Mouse (Mus musculus) embryonic stem cell, embryonic (primary cell): ENCODE data around the gene Slc27a3.

ENCODE experiments used
- CTCF ChIA-PET, 4 experiments: fragments of 300-600 bp in 2 of 4; fragments of 350-600 bp in 2 of 4; sonication (Branson Sonifier 250); formaldehyde crosslinking; loops; one replicate each; lab custom pipeline; 2022; ENCODE audit warnings: inconsistent platforms in 2 of 4; lab: Charles Lee
- POLR2A ChIA-PET, 4 experiments: fragments of 300-600 bp in 2 of 4; fragments of 350-600 bp in 2 of 4; sonication (Branson Sonifier 250); formaldehyde crosslinking; loops; one replicate each; lab custom pipeline; 2022; ENCODE audit warnings: antibody characterized with exemption in 4 of 4, inconsistent platforms in 1 of 4; lab: Charles Lee

The Slc27a3 gene

DNA sequence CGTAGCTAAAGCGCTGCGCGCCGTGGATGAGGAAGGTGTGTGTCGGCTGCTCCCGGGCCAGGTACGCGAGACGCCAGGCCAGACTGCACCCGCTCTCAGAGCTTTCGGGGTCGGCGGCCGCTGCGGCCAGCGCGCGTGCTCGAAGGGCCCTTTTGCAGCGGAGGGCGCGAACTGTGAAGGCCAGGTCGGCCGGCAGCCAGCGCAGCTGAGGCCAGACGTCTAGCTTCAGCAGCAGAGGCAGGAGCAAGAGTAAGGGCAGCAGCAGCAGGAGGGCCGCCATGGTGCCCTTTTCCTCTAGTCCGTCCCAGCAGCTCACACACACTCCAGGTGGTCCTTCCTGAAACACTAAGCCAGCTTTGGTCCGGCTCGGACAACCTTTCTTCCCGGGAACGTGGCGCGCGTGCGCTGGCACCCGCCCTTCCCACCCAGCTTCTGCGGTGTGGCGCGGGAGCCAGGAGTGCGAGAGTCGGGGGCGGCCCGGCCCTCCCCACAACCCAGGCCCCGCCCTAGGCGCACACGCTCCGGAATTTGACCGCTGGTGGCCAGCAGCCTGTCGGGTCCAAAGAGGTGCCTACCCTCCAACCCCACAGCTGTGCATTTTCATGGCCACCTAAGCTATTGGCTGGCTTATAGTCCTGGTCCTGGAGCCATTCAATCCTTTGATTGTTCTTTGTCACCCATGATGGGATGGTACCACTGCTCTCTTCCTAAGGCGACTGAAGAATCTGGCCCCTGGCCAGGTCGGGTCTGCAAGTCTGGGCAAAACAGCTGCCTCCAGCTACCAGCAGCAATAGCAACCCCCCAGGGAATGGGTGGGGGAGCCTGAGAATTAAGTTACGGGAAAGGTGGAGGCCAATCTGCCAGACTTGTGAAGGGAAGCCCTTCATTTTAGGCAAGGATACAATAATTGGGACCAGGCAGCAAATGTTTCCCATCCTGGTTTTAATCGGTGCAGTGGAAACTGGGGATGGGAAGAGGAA, at the start of gene Slc27a3:
Slc27a3 (minus strand) TSS at position 428 of the 980 bp plus-strand sequence.
- POLR2A ChIA-PET: interaction anchor here (0.5 to 6.5 kb wide), 80 partner anchors 8 to 391 kb away, joined by 3 to 31 read pairs (median 5); partner anchors contain the start of genes Ints3 (in 3 of the 4), Snapin (in 3 of the 4), Dennd4b (in 2 of the 4) and Gatad2b (in 2 of the 4)

DNA sequence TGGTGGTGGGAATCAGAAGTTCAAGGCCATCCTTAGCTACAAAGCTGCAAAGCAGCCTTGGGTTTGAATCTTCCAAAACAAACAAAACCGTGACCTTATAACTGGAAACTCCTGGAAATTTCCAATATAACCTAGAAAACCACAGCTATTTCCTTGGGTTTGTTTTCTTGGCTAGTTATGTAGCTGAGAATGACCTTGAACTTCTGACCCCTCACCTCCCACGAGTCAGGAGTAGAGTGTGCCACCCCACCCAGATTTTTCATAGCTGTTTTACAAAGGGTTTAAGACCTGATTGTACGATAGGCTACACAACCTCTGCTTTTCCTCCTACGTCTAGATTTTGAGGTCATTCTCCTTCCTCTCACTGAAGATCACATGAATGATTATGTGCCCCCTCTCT, 47.4 kb upstream of the Slc27a3 start:
- POLR2A ChIA-PET: interaction anchor here (0.5 to 14.1 kb wide), 40 partner anchors 9 to 205 kb away, joined by 3 to 317 read pairs (median 6); partner anchors contain the start of genes Chtop (in 2 of the 4), Slc27a3 (in 2 of the 4), Gatad2b (in 1 of the 4) and Jtb (in 1 of the 4)
- CTCF ChIA-PET: interaction anchor here in 2 of 4 experiments (0.5 to 2.1 kb wide), 4 partner anchors 25 to 189 kb away, joined by 3 to 5 read pairs (median 3); partner anchors contain the start of genes Slc39a1 (in 1 of the 2) and Snapin (in 1 of the 2)

More for the DNA sequence above, at the start of gene Slc27a3:
- CTCF ChIA-PET: interaction anchor here (0.6 to 2.9 kb wide), 23 partner anchors 10 to 364 kb away, joined by 3 to 19 read pairs (median 4); partner anchors contain the start of genes Slc39a1 (in 1 of the 4) and Snapin (in 1 of the 4)

DNA sequence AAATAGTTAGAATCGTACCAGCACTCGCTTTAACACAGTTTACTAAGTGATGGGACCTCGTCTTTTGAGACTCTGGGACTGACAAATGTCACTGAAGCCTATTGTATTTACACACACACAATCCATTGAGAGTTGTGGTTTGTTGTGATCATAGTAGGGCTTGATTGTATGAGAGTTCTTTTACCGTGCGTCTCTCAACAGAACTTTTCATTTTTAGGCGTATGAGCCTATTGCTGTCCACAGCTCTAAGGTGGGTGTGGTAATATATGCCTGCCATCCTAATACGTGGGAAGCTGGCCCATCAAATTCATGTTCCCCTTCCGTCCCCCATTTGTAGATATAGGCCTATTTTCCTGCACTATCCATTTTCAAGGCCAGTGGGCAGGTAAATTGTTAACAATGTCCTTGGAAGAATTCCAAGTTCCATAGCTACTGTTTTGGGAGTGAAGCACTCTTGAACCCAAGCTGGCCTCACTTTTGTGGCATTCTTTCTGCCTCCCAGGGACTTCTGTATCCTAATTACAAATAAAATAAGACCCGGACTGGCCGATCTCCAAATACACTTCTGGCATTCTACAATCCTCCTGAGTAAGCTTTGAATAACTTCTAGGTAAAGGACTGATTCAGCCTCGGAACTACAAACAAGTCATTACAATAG, 44.5 kb upstream of the Slc27a3 start:
- CTCF ChIA-PET: interaction anchor here (0.5 to 1.2 kb wide), 11 partner anchors 14 to 1117 kb away, joined by 3 to 5 read pairs (median 4); no protein-coding TSS in a partner anchor
- POLR2A ChIA-PET: interaction anchor here (0.6 to 14.1 kb wide), 62 partner anchors 9 to 335 kb away, joined by 3 to 317 read pairs (median 5); partner anchors contain the start of genes Slc27a3 (in 3 of the 4), Gatad2b (in 2 of the 4), Jtb (in 2 of the 4) and Slc39a1 (in 2 of the 4)

DNA sequence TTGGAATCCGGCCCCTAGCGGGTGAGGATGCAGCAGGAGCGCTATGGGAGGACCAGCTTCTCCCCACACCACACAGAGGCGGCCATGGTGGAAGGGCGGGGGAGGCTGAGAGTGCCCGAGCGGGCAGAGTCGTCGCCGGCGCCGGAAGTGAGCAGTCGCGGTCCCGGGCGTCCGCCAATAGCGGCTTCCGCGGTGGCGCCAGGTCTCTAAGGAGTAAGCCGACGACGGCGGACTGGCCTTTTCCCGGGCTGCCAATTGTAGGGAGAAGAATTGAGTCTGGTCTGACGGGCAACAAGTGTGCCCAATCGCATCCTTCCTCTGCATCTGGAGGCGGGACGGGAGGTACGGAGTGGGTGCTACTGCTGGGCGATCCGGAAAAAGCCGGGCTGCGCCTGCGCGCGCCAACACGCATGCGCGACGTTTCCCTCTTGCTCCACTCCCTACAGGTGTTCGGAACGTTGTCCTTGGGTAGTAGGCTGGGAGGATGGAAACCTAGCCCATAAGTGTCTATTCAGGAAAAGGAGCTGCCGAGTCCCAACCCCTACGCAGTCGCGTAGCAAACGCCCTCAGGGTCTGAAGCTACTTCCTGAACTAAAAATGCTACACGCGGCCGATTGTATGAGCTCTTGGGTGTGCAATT, 43.8 kb upstream of the Slc27a3 start, which contains the start of gene Ints3:
Ints3 (minus strand) TSS at position 242 of the 640 bp plus-strand sequence.
- ChIA-PET POLR2A (interaction anchor here (0.6 to 14.1 kb wide), 61 partner anchors 8 to 335 kb away, joined by 3 to 317 read pairs (median 5); partner anchors contain the start of genes Slc27a3 (in 3 of the 4), Gatad2b (in 2 of the 4), Jtb (in 2 of the 4) and Slc39a1 (in 2 of the 4)), CTCF (interaction anchor here in 3 of 4 experiments (0.5 to 1.2 kb wide), 8 partner anchors 13 to 1116 kb away, joined by 3 to 5 read pairs (median 3); no protein-coding TSS in a partner anchor)

DNA sequence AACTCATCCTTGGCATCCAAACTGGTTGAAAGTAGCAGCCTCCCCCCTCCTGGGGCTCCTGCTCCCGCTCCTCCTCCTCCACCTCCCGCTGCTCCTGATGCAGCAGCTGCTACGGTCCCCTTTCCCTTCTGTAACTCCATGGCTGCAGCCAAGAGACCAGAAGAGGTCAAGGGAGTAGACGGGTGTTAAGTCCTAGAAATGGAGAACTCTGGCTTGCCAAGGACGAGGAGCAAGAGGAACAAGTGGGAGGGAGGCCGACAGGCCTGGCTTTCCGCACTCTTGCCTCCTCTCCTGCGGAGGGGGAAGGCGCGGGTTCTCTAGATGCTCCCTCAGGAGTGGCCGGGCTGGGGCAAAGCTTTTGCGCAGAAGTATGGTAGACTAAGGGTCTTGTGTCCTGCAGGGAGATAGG, 43.1 kb upstream of the Slc27a3 start:
- CTCF ChIA-PET: interaction anchor here in 1 of 4 experiments (1.1 kb wide), 1 partner anchor 20 kb away, joined by 3 read pairs; no protein-coding TSS in a partner anchor

DNA sequence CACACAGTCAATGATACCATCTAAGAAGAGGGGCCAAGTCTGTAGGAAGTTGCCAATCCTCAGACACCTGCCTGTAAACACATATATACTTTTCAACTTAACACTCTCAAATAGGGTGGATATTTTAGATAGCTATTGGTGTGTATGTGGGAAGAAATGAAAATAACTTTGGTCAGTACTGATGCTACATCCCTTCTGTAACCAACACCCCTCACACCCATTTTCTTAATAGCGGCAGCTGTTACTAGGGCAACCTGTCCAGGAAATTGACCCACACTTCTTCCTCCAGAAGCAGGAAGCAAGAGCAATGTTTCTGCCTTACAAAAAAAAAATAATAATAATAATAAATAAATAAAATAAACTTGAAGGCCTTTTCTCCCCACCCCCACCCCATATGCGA, 42.6 kb upstream of the Slc27a3 start:
- POLR2A ChIA-PET: interaction anchor here in 3 of 4 experiments (0.7 to 14.1 kb wide), 15 partner anchors 8 to 194 kb away, joined by 3 to 317 read pairs (median 15); partner anchors contain the start of genes Gatad2b (in 1 of the 3) and Slc39a1 (in 1 of the 3)

More for the DNA sequence above, 43.1 kb upstream of the Slc27a3 start:
- POLR2A ChIA-PET: interaction anchor here (0.7 to 14.1 kb wide), 32 partner anchors 8 to 334 kb away, joined by 3 to 317 read pairs (median 7); partner anchors contain the start of genes Gatad2b (in 1 of the 4), Slc27a3 (in 1 of the 4) and Slc39a1 (in 1 of the 4)

DNA sequence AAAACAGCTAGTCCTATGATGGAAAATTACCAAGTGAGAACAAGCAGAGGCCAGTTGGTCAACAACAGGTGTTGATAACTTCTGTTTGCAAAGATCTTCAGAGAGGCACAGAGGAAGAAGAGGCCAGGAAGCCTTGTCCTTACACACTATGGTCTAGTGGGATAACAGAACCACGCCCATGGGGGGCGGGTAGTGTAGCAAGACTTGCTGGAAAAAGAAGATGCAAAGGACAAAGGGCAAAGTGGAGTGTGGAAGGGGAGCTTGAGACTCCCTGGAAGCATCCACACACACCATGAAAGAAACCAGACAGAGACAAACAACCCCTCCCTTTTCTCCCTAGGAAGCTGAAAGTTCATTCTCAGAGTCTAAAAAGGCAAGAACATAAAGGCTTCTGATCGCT, 39.8 kb upstream of the Slc27a3 start:
- ChIA-PET POLR2A (interaction anchor here in 3 of 4 experiments (0.9 to 14.1 kb wide), 11 partner anchors 9 to 181 kb away, joined by 3 to 317 read pairs (median 4); partner anchors contain the start of genes Slc27a3 (in 1 of the 3) and Slc39a1 (in 1 of the 3)), CTCF (interaction anchor here in 2 of 4 experiments (0.9 to 1.7 kb wide), 2 partner anchors 17 kb away, joined by 3 to 6 read pairs; no protein-coding TSS in a partner anchor)

More for the DNA sequence above, 42.6 kb upstream of the Slc27a3 start:
- CTCF ChIA-PET: interaction anchor here in 2 of 4 experiments (0.7 to 1.1 kb wide), 2 partner anchors 18 to 20 kb away, joined by 3 read pairs; no protein-coding TSS in a partner anchor

DNA sequence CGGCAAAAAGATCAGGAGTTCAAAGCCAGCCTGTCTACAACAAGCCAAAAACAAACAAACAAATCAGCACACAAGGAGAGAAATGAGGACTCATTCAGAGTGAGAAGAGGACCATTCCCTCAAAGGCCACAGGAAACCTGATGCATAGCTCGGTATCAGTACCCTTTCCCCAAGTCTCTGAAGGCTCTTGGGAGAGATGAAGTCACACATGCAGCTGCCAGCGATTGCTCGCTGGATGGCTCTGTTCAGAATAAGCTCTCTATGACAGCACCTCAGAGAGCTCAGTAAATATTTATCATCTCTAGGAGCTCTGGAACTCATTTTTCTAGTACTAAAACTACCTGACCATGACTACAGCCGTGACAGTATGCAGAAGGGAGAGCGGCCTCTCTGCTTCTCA, 38.4 kb upstream of the Slc27a3 start:
- POLR2A ChIA-PET: interaction anchor here in 3 of 4 experiments (0.8 to 14.1 kb wide), 8 partner anchors 9 to 180 kb away, joined by 3 to 317 read pairs (median 6); partner anchors contain the start of genes Slc27a3 (in 1 of the 3) and Slc39a1 (in 1 of the 3)
- CTCF ChIA-PET: interaction anchor here in 1 of 4 experiments (0.6 kb wide), 1 partner anchor 80 kb away, joined by 7 read pairs; no protein-coding TSS in a partner anchor

DNA sequence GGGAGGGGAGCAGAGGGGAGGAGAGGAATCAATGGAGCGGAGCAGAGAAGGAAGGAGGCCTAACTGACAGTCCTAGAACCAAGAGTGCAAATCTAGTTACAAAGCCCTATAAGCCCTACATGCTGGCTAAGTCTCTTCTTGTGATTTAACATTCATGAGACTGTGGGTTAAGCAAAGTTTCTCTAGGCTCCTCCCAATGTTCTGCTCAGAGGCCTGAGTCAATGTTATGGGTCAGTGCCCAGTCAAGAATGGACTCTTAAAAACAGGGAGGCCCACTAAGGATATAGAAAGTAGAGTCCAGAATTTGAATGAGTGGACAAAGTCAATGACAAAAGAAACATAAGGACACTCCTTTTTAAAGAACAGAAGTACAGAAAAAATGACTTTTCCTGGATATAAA, 37.8 kb upstream of the Slc27a3 start:
- ChIA-PET CTCF (interaction anchor here (0.6 to 2.2 kb wide), 5 partner anchors 15 to 98 kb away, joined by 3 to 8 read pairs (median 4); no protein-coding TSS in a partner anchor), POLR2A (interaction anchor here in 3 of 4 experiments (0.7 to 14.1 kb wide), 16 partner anchors 10 to 85 kb away, joined by 3 to 317 read pairs (median 8); partner anchors contain the start of gene Slc27a3 (in 2 of the 3))

DNA sequence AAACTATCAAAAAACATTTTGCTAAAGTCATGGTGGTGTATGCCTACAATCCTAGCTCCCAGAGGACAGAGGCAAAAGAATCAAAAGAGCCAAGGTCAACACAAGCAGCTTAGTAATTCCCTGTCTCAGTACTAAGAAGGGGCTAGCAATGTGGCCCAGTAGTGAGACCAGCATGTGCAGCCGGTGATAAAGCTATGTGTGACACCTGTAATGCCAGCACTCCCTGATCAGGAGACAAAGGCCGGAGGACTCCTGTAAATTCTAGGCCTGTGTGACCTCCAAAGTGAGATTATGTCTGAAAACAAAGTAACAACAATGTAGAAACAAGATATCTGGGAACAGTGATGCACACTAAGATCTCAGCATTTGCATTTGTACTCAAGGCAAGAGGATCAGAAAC, 35.8 kb upstream of the Slc27a3 start:
- CTCF ChIA-PET: interaction anchor here in 2 of 4 experiments (0.6 to 2.2 kb wide), 6 partner anchors 11 to 201 kb away, joined by 3 to 8 read pairs (median 4); partner anchors contain the start of gene Snapin (in 1 of the 2)
- POLR2A ChIA-PET: interaction anchor here in 3 of 4 experiments (0.5 to 7.6 kb wide), 30 partner anchors 8 to 239 kb away, joined by 3 to 63 read pairs (median 9); partner anchors contain the start of genes Ints3 (in 3 of the 3), Chtop (in 1 of the 3), Gatad2b (in 1 of the 3) and S100a1 (in 1 of the 3)

DNA sequence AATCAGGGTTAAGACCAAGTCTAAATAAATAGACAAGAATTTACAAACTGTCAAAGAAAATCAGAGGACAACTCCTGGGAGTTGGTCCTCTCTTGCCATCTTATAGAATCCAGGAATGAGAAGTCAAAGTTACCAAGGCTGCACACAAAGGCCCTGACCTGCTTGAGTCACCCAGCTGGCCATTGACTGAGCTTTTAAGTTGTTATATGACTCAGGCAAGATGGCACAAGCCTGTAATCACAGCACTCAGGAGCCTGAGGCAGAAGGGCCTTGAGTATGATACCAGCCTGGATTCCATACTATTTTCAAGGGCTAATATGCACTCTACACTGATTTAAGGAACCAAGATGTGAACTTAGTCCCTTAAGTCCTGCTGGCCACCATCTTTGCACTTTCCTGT, 33.8 kb upstream of the Slc27a3 start:
- ChIA-PET POLR2A (interaction anchor here in 3 of 4 experiments (1.1 to 7.6 kb wide), 14 partner anchors 10 to 90 kb away, joined by 3 to 63 read pairs (median 17); partner anchors contain the start of genes Ints3 (in 3 of the 3), S100a1 (in 1 of the 3), S100a13 (in 1 of the 3) and Slc27a3 (in 1 of the 3)), CTCF (interaction anchor here in 3 of 4 experiments (0.6 to 1.8 kb wide), 4 partner anchors 10 to 43 kb away, joined by 3 to 6 read pairs (median 4); no protein-coding TSS in a partner anchor)

DNA sequence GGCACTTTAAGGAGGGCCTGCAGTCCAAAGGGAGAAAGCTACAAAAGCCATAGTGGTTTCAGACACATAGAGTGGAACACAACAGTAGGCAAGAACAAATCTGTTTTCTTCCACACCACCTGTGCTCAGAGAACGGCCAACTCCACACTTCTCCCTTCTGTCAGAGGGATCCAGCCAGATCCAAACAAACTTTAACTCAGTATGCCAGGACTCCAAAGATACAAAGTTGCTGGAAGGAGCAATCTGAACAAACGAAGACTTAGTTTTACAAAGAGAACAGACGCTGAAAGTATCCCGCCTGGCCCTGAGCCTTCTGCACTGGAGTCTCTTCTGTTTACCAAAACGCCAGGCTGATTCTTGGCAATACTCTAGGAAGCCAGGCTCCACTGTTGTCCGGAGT, 31.0 kb upstream of the Slc27a3 start:
- ChIA-PET POLR2A (interaction anchor here in 3 of 4 experiments (0.6 to 7.6 kb wide), 15 partner anchors 12 to 93 kb away, joined by 3 to 63 read pairs (median 4); partner anchors contain the start of gene Ints3 (in 1 of the 3)), CTCF (interaction anchor here in 3 of 4 experiments (0.6 to 0.9 kb wide), 3 partner anchors 13 to 47 kb away, joined by 3 to 4 read pairs (median 3); no protein-coding TSS in a partner anchor)

DNA sequence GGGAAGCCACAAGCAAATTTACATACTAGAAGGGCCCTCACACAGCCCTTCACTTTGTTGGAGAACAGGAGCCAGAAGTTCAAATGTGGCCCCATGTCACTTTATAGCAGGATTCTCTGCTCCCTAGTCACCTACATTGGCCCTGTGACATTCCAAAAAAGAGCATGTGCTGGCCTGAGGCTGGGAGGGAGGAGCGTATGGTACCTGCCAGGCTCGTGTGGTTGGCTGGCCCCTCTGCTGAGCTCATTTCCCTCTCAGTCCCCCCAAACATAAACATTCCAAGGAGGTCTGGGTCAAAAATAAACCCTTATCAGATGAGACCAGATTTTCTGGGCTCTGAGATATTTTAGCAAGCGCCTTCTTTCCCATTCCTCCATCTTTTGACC, 23.3 kb upstream of the Slc27a3 start:
- CTCF ChIA-PET: interaction anchor here (0.5 to 2.3 kb wide), 79 partner anchors 9 to 297 kb away, joined by 3 to 47 read pairs (median 4); partner anchors contain the start of genes Npr1 (in 2 of the 4), Slc27a3 (in 2 of the 4), Gatad2b (in 1 of the 4) and S100a7a (in 1 of the 4)
- POLR2A ChIA-PET: interaction anchor here (0.9 to 5.8 kb wide), 45 partner anchors 9 to 201 kb away, joined by 3 to 33 read pairs (median 4); partner anchors contain the start of genes Slc27a3 (in 3 of the 4), Ints3 (in 2 of the 4), Chtop (in 1 of the 4) and Creb3l4 (in 1 of the 4)

DNA sequence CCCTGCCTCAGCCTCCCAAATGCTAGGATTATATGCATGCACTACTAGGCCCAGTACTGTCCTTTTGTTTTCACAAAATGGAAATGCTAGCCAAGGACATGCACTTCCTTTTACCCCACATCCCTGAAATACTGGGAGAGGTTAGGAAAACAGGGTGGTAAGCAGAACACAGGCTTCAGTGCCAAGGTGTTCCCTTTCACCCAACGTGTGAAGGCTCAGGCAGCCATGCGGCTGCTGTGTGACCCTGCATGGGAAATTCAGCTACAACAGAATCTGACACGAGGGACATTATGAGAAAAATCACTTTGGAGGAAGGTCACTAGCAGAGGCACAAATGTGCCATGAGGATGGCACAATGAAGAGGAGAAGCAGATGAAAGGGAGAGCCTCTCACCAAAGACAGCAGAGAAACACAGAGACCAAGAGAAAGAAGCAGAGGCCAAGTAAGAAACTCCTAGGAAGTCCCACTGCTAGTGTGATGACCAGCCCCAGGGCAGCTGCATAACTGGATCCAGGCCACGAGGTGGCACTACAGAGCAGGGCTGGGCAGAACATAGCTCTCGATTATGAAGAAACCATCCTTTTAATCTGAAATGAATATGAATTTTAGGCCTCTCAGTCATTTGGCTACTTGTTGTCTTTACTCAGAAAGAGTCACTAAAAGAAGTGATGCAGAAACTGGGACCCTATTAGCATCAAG, 22.7 kb upstream of the Slc27a3 start:
- CTCF ChIA-PET: interaction anchor here (0.5 to 2.3 kb wide), 84 partner anchors 8 to 331 kb away, joined by 3 to 47 read pairs (median 4); partner anchors contain the start of genes Npr1 (in 2 of the 4), Slc27a3 (in 2 of the 4), Gatad2b (in 1 of the 4) and S100a7a (in 1 of the 4)

More for the DNA sequence above, 22.7 kb upstream of the Slc27a3 start:
- POLR2A ChIA-PET: interaction anchor here (0.6 to 5.8 kb wide), 43 partner anchors 9 to 625 kb away, joined by 3 to 33 read pairs (median 5); partner anchors contain the start of genes Slc27a3 (in 3 of the 4), Ints3 (in 2 of the 4), Chtop (in 1 of the 4) and Creb3l4 (in 1 of the 4)
